Mouse (Mus musculus): ENCODE data around the gene Foxq1. TPM values are rescaled to one million over a fixed set of nuclear protein-coding genes. Genes with fewer than 3 reads are reported as not detected.

Gene Foxq1
- polyA plus RNA-seq (2014; fragmentation: Illumina TruSeq; extraction: RNeasy Lipid Tissue Mini Kit (QIAGEN cat#74804); ENCODE audit: low read depth, low replicate concordance): 13.5 TPM

DNA sequence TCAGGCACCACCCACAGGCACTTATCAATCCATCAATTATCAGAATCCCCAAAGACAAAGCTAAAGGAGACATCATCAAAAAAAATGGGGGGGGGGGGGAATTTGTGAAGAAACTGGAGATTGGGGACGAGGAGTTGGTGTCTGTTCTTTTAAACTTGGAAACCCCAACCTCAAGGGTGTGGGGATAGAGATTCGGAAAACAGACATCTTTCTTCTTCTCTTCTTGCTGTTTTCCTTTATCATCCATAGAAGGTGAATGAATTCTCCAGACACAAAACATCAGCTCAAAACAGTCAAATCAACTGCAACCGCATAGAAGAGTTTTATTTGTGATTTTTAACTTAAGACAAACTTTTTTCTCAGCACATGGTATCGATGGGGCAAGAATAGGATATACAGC, at the start of gene Foxq1:
TSS of gene Foxq1 (plus strand) at position 301 of the 400 bp plus-strand sequence.

DNA sequence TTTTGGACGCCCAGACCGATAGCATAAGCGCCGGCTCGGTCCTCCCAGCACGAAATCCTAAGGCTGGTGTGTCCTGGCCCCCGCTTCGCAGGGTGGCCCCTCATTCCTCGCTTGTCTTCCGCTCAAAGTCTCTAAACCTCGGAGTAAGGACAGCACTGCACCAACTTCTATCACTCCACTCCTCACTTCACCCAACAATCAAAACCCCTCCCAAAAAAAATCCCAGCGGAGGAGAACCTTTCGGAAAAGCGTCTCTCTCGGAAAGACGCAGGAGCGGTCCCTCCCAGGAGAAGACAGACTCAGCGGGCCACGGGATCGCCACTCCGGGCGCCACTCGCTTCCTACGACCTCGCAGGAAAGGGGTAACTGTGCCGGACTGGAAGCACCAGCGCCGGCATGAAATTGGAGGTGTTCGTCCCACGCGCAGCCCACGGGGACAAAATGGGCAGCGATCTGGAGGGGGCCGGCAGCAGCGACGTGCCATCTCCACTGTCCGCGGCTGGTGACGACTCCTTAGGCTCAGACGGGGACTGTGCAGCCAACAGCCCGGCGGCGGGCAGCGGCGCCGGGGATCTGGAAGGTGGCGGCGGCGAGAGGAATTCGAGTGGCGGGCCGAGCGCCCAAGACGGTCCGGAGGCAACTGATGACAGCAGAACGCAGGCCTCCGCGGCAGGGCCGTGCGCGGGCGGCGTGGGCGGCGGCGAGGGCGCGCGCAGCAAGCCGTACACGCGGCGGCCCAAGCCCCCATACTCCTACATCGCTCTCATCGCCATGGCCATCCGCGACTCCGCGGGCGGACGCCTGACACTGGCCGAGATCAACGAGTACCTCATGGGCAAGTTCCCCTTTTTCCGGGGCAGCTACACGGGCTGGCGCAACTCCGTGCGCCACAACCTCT, 2.8 kb downstream of the Foxq1 start, which contains the start of gene A530084C06Rik:
TSS of gene A530084C06Rik (minus strand) at position 813 of the 898 bp plus-strand sequence.

Other genes with a start within 250 kb of the Foxq1 start
- 0.16 TPM for gene A530084C06Rik, start 3.2 kb downstream of the Foxq1 start, polyA plus RNA-seq (2014; fragmentation: Illumina TruSeq; extraction: RNeasy Lipid Tissue Mini Kit (QIAGEN cat#74804); ENCODE audit: low read depth, low replicate concordance)
- not detected for gene Foxf2, start 69.7 kb downstream of the Foxq1 start, polyA plus RNA-seq (2014; fragmentation: Illumina TruSeq; extraction: RNeasy Lipid Tissue Mini Kit (QIAGEN cat#74804); ENCODE audit: low read depth, low replicate concordance)

Measured in liver, adult 10 weeks (tissue).